Mouse (Mus musculus) left cerebral cortex, adult 18-20 months (tissue): ENCODE results near the gene Spag9. TPM values are rescaled to one million over a fixed set of nuclear protein-coding genes. Genes with fewer than 3 reads are reported as not detected.

ENCODE experiments used
- total RNA-seq, 2 experiments: library from RNA; stranded (reverse); gene quantifications; 2 replicates each; pipeline ENCODE4 v1.2.3; 2021

Gene Spag9
- total RNA-seq, 2 experiments from 2014 or later: 267 to 275 TPM

Other genes starting within 250 kb of the Spag9 start
- 10 to 100 TPM; 24.8 to 26.1 TPM for gene Utp18, start 110.3 kb upstream of the Spag9 start, total RNA-seq
- 10 to 100 TPM; 28.4 to 38.7 TPM for gene Mbtd1, start 110.2 kb upstream of the Spag9 start, total RNA-seq
- 10 to 100 TPM; 65.5 to 77.6 TPM for gene Nme2, start 39.8 kb upstream of the Spag9 start, total RNA-seq
- 100 to 1,000 TPM; 105 to 113 TPM for gene Gm20390, start 27.8 kb upstream of the Spag9 start, total RNA-seq
- 100 to 1,000 TPM; 108 to 123 TPM for gene Nme1, start 27.6 kb upstream of the Spag9 start, total RNA-seq
- gene Tob1, start 215.4 kb downstream of the Spag9 start, total RNA-seq: 10 to 100 TPM; 40.6 to 42.1 TPM
- 1 to 10 TPM; 1.8 to 2.2 TPM for gene Wfikkn2, start 249.9 kb downstream of the Spag9 start, total RNA-seq